Mouse (Mus musculus): ENCODE results near the gene Cd3eap. TPM values are rescaled to one million over a fixed set of nuclear protein-coding genes. Genes with fewer than 3 reads are reported as not detected.

Gene Cd3eap
- total and polyA plus RNA-seq, 3 experiments = 14.4 to 36.9 (median 22.6) TPM

- TF ChIP-seq TCF12 (IDR thresholded peaks at IDR 0.05; ENCODE audit: low read depth, low read length) (no peak), E2F4 (IDR thresholded peaks at IDR 0.05; ENCODE audit: insufficient replicate concordance, low read depth, low read length) (no peak), ZNF384 (IDR thresholded peaks at IDR 0.05; ENCODE audit: low read depth, low read length) (no peak), HCFC1 (IDR thresholded peaks at IDR 0.05; ENCODE audit: low read depth, low read length) (no peak), ZKSCAN1 (IDR thresholded peaks at IDR 0.05; ENCODE audit: borderline replicate concordance, low read depth, low read length) (no peak), JUND (conservative IDR thresholded peaks at IDR 0.05; ENCODE audit: low read depth, low read length) (no peak), TBP (conservative IDR thresholded peaks at IDR 0.05; ENCODE audit: low read depth, low read length) (no peak), MAX (IDR thresholded peaks at IDR 0.05; ENCODE audit: low read length) (no peak), UBTF (IDR thresholded peaks at IDR 0.05; ENCODE audit: low read depth, low read length) (no peak), ZMIZ1 (IDR thresholded peaks at IDR 0.05; ENCODE audit: low read depth, low read length) (no peak), POLR2AphosphoS2 (IDR thresholded peaks at IDR 0.05; ENCODE audit: low read depth, low read length) (no peak), SMC3 (IDR thresholded peaks at IDR 0.05; ENCODE audit: low read depth, low read length) (no peak), POLR2A (IDR thresholded peaks at IDR 0.05; ENCODE audit: low read depth, low read length) (no peak)
- dilution Hi-C loops (cut with MboI; ENCODE audit: extremely low pct_ligation_motif_present, extremely low pct_unique_long_range_greater_than_20kb, low sequenced_read_pairs) (no loop called here), in situ Hi-C loops (cut with MboI; ENCODE audit: low pct_ligation_motif_present, low pct_unique_long_range_greater_than_20kb, low sequenced_read_pairs) (no loop called here)
- no peaks in the 10 kb centered on the region for H3K79me2 ChIP-seq (replicated peaks; ENCODE audit: control insufficient read depth, extremely low read depth, insufficient read depth, poor library complexity, severe bottlenecking)
- DNase-seq (ENCODE audit: extremely low read depth) = no peak
- H3K27me3 ChIP-seq (replicated peaks) = no peaks in the 10 kb centered on the region
- no peak overlapping the region for H3K4me2 ChIP-seq (ENCODE audit: insufficient read depth, low read depth, poor library complexity, severe bottlenecking)
- H3K27ac ChIP-seq (ENCODE audit: insufficient read depth, low read depth) = no peak overlapping the region
- H3K9me3 ChIP-seq (replicated peaks; ENCODE audit: low read length) = no peaks in the 10 kb centered on the region
- H3K4me1 ChIP-seq (ENCODE audit: control insufficient read depth in 1 of 2, insufficient read depth in 2 of 2) = peaks cover 4 to 11% of the 10 kb centered on the region in 2 experiments; a peak in 3 of 4 replicates
- H3K4me3 ChIP-seq (replicated peaks in 1 of 3; ENCODE audit: low read depth in 2 of 3, low read length in 2 of 3, poor library complexity in 1 of 3) = no peak overlapping the region
- H3K36me3 ChIP-seq (replicated peaks in 1 of 2; ENCODE audit: control insufficient read depth in 1 of 2, insufficient read depth in 1 of 2, low read length in 1 of 2) = peaks cover 29 to 63% of the 10 kb centered on the region in 2 experiments
- no peak overlapping the region for H3K9ac ChIP-seq (ENCODE audit: insufficient read depth, low read depth)
Measured at GRCm38 (mm10) chr7:19349188-19349915, 9.9 kb downstream of the Cd3eap start.

- Histone ChIP-seq H3K79me2 (replicated peaks; ENCODE audit: control insufficient read depth, extremely low read depth, insufficient read depth, poor library complexity, severe bottlenecking) (no peaks in the 10 kb centered on the region), H3K4me2 (ENCODE audit: insufficient read depth, low read depth, poor library complexity, severe bottlenecking) (peak overlapping the region; percentile 85), H3K4me3 (replicated peaks in 1 of 3; ENCODE audit: low read depth in 2 of 3, low read length in 2 of 3, poor library complexity in 1 of 3) (peak overlapping the region; percentile 60 to 71 (median 62)), H3K9me3 (replicated peaks; ENCODE audit: low read length) (no peaks in the 10 kb centered on the region), H3K36me3 (replicated peaks in 1 of 2; ENCODE audit: control insufficient read depth in 1 of 2, insufficient read depth in 1 of 2, low read length in 1 of 2) (peaks cover 10 to 26% of the 10 kb centered on the region in 2 experiments), H3K4me1 (ENCODE audit: control insufficient read depth in 1 of 2, insufficient read depth in 2 of 2) (peaks cover 4 to 37% of the 10 kb centered on the region in 2 experiments; a peak in 3 of 4 replicates), H3K27me3 (replicated peaks) (peaks cover 19% of the 10 kb centered on the region), H3K9ac (ENCODE audit: insufficient read depth, low read depth) (peak overlapping the region; percentile 53), H3K27ac (ENCODE audit: insufficient read depth, low read depth) (peak overlapping the region; percentile 75)
- DNase-seq (ENCODE audit: extremely low read depth) = peak; percentile 99
- in situ Hi-C loops (cut with MboI; ENCODE audit: low pct_ligation_motif_present, low pct_unique_long_range_greater_than_20kb, low sequenced_read_pairs) = loop anchor here (5.0 kb wide), 1 partner anchor 38 kb away; no protein-coding TSS in a partner anchor
- dilution Hi-C loops (cut with MboI; ENCODE audit: extremely low pct_ligation_motif_present, extremely low pct_unique_long_range_greater_than_20kb, low sequenced_read_pairs) = no loop called here
- TF ChIP-seq CTCF (conservative IDR thresholded peaks at IDR 0.05 in 1 of 2, IDR thresholded peaks at IDR 0.05 in 1 of 2; ENCODE audit: low read depth in 2 of 2, low read length in 2 of 2) (no peak), MEF2A (IDR thresholded peaks at IDR 0.05; ENCODE audit: borderline replicate concordance, low read depth, low read length) (peak; percentile 70; the same call in 1 of the 2 replicates), HCFC1 (IDR thresholded peaks at IDR 0.05; ENCODE audit: low read depth, low read length) (peak; percentile 97), USF2 (conservative IDR thresholded peaks at IDR 0.05; ENCODE audit: low read depth, low read length) (no peak), POLR2A (IDR thresholded peaks at IDR 0.05; ENCODE audit: low read depth, low read length) (peak; percentile 54; the same call in 1 of the 2 replicates), JUND (conservative IDR thresholded peaks at IDR 0.05; ENCODE audit: low read depth, low read length) (no peak), GABPA (IDR thresholded peaks at IDR 0.05; ENCODE audit: insufficient replicate concordance, low read depth, low read length) (peak; percentile 89), PAX5 (IDR thresholded peaks at IDR 0.05; ENCODE audit: low read length) (no peak), SIN3A (IDR thresholded peaks at IDR 0.05; ENCODE audit: low read length) (peak; percentile 85), NELFE (IDR thresholded peaks at IDR 0.05; ENCODE audit: low read depth, low read length) (peak; percentile 68), ZKSCAN1 (IDR thresholded peaks at IDR 0.05; ENCODE audit: borderline replicate concordance, low read depth, low read length) (no peak), MAZ (IDR thresholded peaks at IDR 0.05; ENCODE audit: low read depth, low read length) (0 out of 2 replicates have a peak, but pooled peaks have one; percentile 41), MAFK (IDR thresholded peaks at IDR 0.05; ENCODE audit: insufficient replicate concordance, low read length) (no peak), MXI1 (IDR thresholded peaks at IDR 0.05; ENCODE audit: low read depth, low read length) (peak; percentile 77), CHD2 (IDR thresholded peaks at IDR 0.05; ENCODE audit: low read length) (peak; percentile 61; the same call in 1 of the 2 replicates), TCF12 (IDR thresholded peaks at IDR 0.05; ENCODE audit: low read depth, low read length) (peak; percentile 80), BHLHE40 (IDR thresholded peaks at IDR 0.05; ENCODE audit: low read depth, low read length) (peak; percentile 6; the same call in 1 of the 2 replicates), NRF1 (IDR thresholded peaks at IDR 0.05; ENCODE audit: low read depth, low read length) (0 out of 2 replicates have a peak, but pooled peaks have one; percentile 6), UBTF (IDR thresholded peaks at IDR 0.05; ENCODE audit: low read depth, low read length) (0 out of 2 replicates have a peak, but pooled peaks have one; percentile 29), ELF1 (IDR thresholded peaks at IDR 0.05; ENCODE audit: low read depth, low read length) (peak; percentile 86), EP300 (IDR thresholded peaks at IDR 0.05; ENCODE audit: low read length) (no peak), ZMIZ1 (IDR thresholded peaks at IDR 0.05; ENCODE audit: low read depth, low read length) (no peak), ZNF384 (IDR thresholded peaks at IDR 0.05; ENCODE audit: low read depth, low read length) (no peak), IRF4 (IDR thresholded peaks at IDR 0.05; ENCODE audit: low read depth, low read length) (peak; percentile 59), SMC3 (IDR thresholded peaks at IDR 0.05; ENCODE audit: low read depth, low read length) (no peak)
Measured at GRCm38 (mm10) chr7:19344938-19345471, 14.3 kb downstream of the Cd3eap start.
